Mouse (Mus musculus) spleen, embryonic (tissue): ENCODE measurements at regions not wholly inside any gene's neighbourhood (a gene's known extent, or its start where the extent isn't known, plus 50 kb on each side); places are given as distances from the start of the nearest gene placed in this dataset.
"Not testable (repeated sequence)": the region's sequence is repeated elsewhere in the genome, so short reads cannot be mapped to it uniquely, and the experiment has no call there.

Experiments used
- CTCF ChIA-PET: fragments of 350-600 bp; sonication (Branson Sonifier 250); formaldehyde crosslinking; loops from one replicate; lab custom pipeline; 2022; lab: Charles Lee

DNA sequence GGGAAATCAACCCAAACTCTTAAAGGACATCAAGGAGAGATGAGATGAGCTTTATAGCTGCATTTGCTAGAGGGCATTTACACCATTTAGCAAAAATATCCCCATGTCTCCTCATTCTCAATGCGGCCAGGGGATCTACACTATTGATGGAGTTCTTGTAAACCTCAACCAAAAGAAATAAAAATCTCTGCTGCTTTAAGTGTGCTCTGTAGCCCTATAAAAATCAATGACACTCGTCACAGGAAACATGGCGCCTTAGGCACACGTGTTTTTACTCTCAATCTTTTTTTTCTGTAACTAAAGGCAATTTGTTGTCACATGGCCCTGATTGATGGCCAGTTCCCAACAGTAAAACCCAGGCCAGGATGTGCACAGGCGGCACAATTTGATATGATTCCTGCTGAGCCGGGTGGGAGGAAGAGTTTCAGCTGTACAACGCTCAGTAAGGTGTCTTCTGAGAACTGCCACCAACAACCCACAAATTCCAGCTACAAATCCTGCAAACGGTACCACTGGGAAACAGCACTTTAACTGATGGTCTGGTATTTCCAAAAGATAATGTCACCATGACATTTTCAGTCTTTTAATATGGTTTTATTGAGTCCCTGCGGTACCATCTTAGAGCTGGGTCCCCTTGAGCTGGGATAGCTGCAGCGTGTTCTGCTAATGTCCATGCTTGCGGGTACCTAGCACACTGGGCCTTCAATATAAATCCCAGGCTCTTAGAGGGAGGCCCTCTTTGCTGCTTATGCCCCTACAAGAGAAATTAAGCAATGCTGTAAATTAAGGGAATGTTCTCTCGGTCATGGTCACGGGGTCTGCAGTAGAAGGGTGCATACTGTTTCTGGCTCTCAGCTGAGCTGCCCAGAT lies 78.8 kb downstream of the Tpbg start:
- CTCF ChIA-PET = no interaction called here

DNA sequence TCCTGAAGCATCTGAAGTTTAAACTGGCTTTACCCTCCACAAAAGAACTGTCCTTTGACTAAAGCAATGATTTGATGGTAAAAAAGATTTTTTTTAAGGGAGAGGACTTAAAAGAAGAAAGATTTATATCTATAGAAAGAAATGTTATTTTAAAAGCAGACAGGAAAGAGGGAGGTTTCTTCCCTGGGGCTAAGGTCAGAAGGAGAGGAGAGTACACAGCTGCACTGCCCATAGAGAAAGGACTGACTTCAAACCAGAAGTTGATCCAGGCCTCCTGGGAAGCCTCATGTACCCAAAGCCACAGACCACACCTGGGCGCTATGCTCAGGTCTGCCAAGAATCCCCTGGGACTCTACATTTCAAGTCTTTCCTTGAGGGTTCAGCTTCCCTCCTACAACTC lies 83.1 kb downstream of the Tpbg start:
- CTCF ChIA-PET = no interaction called here

DNA sequence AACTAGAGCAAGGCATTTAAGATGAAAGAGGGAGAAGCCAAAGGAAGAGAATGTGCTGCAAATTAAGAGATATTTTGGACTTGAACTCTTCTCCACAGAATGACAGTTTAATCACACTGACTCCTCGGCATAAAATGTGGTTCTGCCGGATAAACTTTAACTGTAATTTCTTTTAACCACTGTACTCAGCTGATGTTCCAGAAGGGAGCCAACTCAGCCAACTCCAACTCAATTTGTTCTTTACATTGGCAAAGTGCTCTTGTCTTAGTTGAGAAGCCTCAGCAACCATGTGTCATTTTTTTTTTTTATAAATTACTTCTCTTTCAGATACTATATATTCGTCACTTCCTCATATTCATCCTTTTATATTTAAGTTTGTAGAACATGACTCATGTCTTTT lies 90.0 kb downstream of the Tpbg start:
- CTCF ChIA-PET = no interaction called here

GRCm38 (mm10) chr9:85943066-85943684 lies 101.0 kb downstream of the Tpbg start:
- CTCF ChIA-PET = not testable (repeated sequence)

DNA sequence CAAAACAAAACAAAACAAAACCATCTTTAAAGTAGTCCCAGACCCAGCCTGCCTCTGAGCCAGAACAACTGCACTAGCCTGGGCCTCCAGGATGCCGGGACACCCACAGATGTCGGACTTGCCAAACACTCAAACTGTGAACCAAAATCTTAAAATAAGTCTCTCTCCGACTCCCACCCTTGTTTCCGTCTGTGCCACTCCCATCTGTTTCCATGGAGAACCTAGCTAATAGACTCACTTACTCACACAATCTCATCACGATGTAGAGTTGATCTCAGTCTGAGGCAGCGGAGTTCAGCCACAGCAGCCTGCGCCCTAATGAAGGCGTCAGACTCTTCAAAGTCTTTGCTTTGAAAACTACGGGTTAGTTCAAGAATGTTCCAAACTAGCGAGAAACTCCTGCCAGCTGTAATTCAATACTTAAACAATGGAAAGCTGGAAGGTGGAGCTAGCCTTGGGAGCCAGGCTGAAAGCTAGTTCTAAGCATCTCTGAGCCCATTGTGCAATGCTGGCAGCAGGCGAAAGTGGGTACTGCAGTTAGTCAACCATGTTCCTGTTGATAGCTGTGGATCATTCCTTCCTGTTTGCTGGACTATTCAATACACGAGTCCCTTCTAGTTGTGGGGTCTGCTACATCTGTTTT lies 106.4 kb downstream of the Tpbg start:
- CTCF ChIA-PET = no interaction called here

- CTCF ChIA-PET = no interaction called here
Observed at GRCm38 (mm10) chr9:85951777-85952176, 109.6 kb downstream of the Tpbg start.

DNA sequence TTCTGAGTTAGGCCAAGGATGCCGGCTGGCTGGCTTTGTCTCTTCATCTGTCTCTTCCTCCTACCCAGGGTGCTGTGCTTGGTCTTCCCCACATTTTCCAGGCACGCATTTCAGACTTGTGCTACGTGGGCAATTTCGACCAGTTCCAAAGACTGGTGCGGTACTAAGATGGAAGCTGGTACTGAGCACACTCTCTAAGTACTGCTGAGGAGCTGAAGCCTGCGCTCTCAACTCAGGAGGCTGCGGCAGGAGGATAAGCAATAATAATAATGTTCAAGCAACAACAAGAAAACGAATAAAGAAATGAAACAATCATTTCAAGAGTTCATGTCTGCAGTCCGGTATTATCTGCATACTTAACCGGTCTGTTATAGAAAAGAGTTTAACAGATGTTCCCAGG lies 127.9 kb downstream of the Tpbg start:
- CTCF ChIA-PET = no interaction called here

DNA sequence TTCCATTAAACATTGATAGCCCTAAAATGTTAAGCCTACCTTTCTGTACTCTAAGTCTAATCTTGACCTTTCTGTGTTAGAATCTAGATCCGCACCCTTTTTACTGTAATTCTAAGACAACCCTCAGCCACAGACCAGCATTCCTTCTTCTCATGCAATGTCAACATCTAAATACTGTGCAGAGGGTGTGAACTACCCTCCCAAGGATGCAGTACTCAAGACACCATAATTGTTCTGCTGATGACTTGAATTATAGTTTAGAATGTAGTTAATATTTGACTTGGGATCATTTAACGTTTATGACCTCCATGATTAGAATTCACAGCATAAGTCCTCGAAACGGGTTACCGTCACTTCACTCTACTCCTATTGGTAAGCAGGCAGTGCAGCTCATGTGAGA lies 139.2 kb downstream of the Tpbg start:
- CTCF ChIA-PET = no interaction called here

GRCm38 (mm10) chr9:85983516-85983915 lies 141.3 kb downstream of the Tpbg start:
- CTCF ChIA-PET = not testable (repeated sequence)

- CTCF ChIA-PET = no interaction called here
Observed at GRCm38 (mm10) chr9:85985671-85986070, 143.5 kb downstream of the Tpbg start.

DNA sequence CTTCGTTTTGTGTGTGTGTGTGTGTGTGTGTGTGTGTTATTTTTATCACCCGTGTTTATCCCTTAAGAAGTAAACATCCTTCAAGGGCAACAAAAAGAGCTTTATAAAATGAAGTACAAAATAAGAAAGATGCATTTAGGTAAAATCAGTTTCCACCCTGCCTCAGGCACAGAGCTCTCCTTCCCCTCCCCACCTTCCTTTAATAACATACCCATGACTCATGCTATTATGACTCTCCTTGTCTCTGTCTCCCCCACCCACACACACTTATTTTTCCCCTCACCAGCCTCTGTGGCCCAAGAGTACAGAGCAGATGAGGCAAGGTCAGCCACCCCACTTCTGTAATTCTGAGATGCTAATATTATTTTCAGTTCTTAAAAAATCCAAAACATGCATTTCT lies 144.0 kb downstream of the Tpbg start:
- CTCF ChIA-PET = no interaction called here

- CTCF ChIA-PET = no interaction called here
Observed at GRCm38 (mm10) chr9:86002996-86003395, 160.8 kb downstream of the Tpbg start.

- CTCF ChIA-PET = no interaction called here
Observed at GRCm38 (mm10) chr9:86011661-86012060, 169.5 kb downstream of the Tpbg start.

DNA sequence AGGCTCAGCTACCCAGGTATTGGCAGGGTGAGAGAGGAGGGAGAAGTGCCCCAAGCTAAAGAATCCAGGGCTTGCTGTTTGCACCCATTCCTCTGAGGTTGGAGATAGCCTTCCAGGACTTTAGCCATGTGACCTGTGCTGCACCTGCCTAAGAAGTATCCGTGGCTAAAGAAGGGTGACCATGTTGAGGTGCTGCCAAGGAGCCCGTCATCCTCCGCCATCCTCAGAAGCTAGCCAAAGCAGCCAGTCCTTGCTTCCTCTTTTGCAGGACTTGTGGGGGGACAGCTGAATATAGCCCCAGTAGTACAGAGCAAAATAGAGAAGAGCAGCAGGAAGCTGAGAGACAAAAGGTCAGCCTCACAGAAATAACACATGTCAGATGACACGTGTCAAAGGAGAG lies 173.7 kb downstream of the Tpbg start:
- CTCF ChIA-PET = no interaction called here

GRCm38 (mm10) chr9:86020133-86020532 lies 178.0 kb downstream of the Tpbg start:
- CTCF ChIA-PET = no interaction called here

GRCm38 (mm10) chr9:86020765-86021164 lies 178.6 kb downstream of the Tpbg start:
- CTCF ChIA-PET = no interaction called here

DNA sequence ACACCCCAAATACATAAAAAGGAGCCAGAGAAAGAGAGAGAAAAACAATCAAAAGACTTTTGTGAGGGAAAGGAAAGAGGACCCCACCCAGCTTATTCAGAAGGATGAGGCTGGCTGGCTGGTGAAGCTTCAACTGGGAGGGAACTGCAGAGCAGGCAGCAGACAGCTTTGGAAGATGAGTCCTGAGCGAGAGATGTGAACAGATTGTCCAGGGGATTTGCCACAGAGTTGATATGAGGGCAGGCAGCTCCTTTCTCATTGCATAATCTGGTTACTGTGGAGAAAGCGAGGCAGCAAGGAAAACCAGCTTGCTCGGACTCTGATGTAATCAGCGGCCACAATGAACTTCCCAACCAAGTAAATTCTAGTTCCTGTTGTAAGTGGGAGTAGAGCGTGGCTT lies 188.6 kb downstream of the Tpbg start:
- CTCF ChIA-PET = no interaction called here

GRCm38 (mm10) chr9:86044098-86044497 lies 201.9 kb downstream of the Tpbg start:
- CTCF ChIA-PET = no interaction called here

GRCm38 (mm10) chr9:86058116-86058515 lies 215.9 kb downstream of the Tpbg start:
- CTCF ChIA-PET = no interaction called here

DNA sequence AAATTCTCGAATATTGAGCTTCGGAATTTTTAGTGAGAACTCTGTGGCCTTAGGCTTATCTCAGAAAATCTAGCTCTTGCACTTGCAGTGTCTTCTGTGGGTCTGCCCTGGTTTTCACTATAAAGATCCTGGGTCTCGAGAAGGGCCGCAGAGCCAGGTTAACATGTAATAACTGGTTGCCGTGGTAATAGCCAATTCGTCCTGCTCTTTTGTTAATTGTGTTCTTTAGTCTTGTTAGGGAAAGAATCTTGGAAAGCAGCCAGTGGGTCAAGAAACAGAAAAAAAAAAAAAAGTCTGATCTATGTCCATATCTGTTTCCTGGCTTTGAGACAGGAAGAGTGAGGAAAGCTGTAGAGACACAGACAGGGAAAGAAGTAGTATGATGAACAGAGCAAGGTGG lies 217.9 kb downstream of the Tpbg start:
- CTCF ChIA-PET = interaction anchor here (0.7 kb wide), 1 partner anchor 664 kb away, joined by 4 read pairs; no protein-coding TSS in a partner anchor

DNA sequence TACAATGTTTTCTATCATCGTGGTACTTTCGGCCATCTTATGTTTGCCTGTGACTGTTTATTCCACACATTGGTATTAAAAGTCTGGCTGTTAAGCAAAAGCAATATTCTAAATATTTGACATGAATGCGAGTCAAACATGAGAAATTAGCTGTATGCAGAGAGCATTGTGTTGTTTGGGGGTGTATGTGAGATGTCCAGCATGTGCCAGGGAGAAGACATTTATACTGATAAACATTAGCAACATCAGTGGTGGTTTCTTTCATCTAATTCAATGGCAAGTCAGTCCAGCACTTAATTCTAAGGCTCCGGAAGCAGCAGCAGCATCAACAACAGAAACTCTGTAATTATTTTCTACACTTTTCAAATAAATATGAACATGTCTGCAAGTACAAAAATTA lies 219.1 kb downstream of the Tpbg start:
- CTCF ChIA-PET = no interaction called here

GRCm38 (mm10) chr9:86079275-86079674 lies 237.1 kb downstream of the Tpbg start:
- CTCF ChIA-PET = no interaction called here

DNA sequence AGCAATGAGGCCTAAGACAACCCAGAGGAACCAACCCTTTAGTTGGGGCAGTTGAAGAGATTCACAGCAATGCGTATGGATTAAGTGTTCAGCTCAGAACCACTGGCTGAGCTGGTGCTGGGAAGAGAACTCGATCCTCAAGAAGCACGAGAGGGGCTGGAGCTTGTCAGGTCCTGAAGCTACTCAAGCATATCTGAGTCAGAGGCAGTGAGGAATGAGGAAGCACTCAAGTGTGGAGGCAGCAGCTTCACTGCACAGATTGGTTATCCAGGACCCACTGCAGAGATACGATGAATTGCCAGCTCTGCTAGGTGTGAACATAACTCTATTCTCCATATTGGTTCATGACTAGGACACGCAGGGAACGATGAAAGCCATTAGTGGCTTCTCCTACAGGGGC lies 239.7 kb downstream of the Tpbg start:
- CTCF ChIA-PET = no interaction called here
